16 mouse cellular contexts compared by ENCODE assay signal in the genomic region with DNA sequence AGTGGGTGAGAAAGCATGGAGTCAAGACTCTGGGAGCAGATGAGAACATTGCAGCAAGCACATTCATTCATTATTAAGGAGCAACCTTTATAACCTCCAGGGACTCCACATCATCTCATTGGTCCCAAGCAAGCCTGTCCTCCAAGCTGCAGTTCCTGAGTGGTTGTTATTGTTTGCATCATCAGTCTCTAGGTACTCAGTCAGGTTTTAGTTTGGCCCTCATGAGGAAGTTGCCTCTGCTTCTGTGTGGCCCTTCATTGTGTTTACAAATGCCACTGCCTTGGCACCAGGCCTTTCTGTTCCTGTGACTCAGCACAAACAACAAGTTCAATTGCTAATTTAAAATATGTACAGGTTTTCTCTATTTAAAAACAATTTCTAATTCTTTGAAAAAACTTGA.
"Had no signal": no experiment of that assay in that cellular context is flagged by ENCODE, and none has a peak within 500 bp of the region (broad histone marks: within the 10 kb centered on the region; RNA-seq: fewer than 3 reads in every experiment).

No protein-coding gene starts in this region.

- H3K36me3 ChIP-seq: intestine, embryonic 15.5 days; limb, embryonic 10.5 days; liver, embryonic 12.5 days; midbrain, embryonic 15.5 days; neural tube, embryonic 13.5 days had no signal

- H3K27ac ChIP-seq: intestine, embryonic 15.5 days; layer of hippocampus, adult 2 months; left cerebral cortex, adult 2 months; limb, embryonic 10.5 days; liver, embryonic 12.5 days; macrophage; midbrain, embryonic 15.5 days; neural tube, embryonic 13.5 days; stomach, postnatal 0 days had no signal

- ATAC-seq: intestine, embryonic 15.5 days; liver, embryonic 12.5 days; midbrain, embryonic 15.5 days had no signal

- H3K27me3 ChIP-seq: intestine, embryonic 15.5 days; liver, embryonic 12.5 days; megakaryocyte, embryonic 14.5 days; midbrain, embryonic 15.5 days; neural tube, embryonic 13.5 days had no signal

- DNase-seq: kidney, adult 18-20 months; kidney, postnatal 10 days; kidney, postnatal 4 days; thymus, adult 18-20 months; thymus, postnatal 14 days had no signal

- H3K4me1 ChIP-seq: intestine, embryonic 15.5 days; limb, embryonic 10.5 days; liver, embryonic 12.5 days; megakaryocyte, embryonic 14.5 days; midbrain, embryonic 15.5 days; neural tube, embryonic 13.5 days had no signal

- H3K4me3 ChIP-seq: intestine, embryonic 15.5 days; layer of hippocampus, adult 2 months; left cerebral cortex, adult 2 months; limb, embryonic 10.5 days; liver, embryonic 12.5 days; megakaryocyte, embryonic 14.5 days; midbrain, embryonic 15.5 days; neural tube, embryonic 13.5 days had no signal

- H3K4me2 ChIP-seq: intestine, embryonic 15.5 days; liver, embryonic 12.5 days; midbrain, embryonic 11.5 days; midbrain, embryonic 15.5 days; neural tube, embryonic 13.5 days had no signal

- H3K9me3 ChIP-seq: intestine, embryonic 15.5 days; limb, embryonic 10.5 days; liver, embryonic 12.5 days; megakaryocyte, embryonic 14.5 days; midbrain, embryonic 15.5 days; neural tube, embryonic 13.5 days had no signal

- H3K9ac ChIP-seq: intestine, embryonic 15.5 days; liver, embryonic 12.5 days; midbrain, embryonic 15.5 days; neural tube, embryonic 13.5 days had no signal
